Mouse (Mus musculus): ENCODE results near the gene Trim28. TPM values are rescaled to one million over a fixed set of nuclear protein-coding genes. Genes with fewer than 3 reads are reported as not detected.
A peak's percentile ranks its signal among the peaks of the same experiment; 100 is the strongest.

Gene Trim28
- total and polyA plus RNA-seq, 3 experiments = 104 to 1,160 (median 702) TPM

DNA sequence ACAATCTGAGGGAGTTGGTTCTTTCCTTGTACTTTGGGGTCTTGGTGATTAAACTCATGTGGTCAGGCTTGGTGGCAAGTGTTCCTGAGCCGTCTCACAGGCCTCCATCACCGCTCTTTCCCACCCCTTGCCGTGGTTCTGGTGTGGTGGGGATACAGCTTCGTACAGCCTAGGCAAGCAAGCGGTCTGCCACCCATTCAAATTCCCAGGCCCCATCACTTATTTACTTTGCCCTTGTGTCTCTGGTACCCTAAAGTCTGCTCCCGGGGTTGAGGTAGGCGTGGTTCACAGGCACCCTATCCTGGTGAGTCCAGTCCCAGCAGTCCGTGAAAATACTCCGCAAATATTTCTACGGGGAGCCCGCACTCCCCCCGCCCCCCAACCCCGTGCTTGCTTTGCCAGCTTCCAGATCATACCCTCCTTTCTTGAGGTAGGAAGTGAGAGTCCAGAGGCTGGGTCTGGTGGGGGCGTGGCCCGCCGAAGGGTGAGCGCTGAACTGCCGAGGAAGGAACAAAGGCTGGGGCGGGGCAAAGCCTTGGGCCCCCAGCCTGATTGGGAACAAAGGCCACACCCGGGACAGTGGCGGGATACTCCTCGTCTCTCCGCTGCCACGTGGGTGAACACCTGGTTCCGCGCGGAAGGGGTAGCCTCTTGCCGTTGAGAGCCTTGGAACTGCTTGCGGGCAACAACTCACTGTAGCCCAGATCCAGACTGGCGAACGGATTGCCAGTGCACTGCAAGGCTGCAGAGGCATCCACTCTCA, 24.0 kb downstream of the Trim28 start (continued):
- TF ChIP-seq ETS1 (IDR thresholded peaks at IDR 0.05; ENCODE audit: low read depth, low read length) (no peak), CHD1 (IDR thresholded peaks at IDR 0.05; ENCODE audit: low read depth, low read length) (no peak)

DNA sequence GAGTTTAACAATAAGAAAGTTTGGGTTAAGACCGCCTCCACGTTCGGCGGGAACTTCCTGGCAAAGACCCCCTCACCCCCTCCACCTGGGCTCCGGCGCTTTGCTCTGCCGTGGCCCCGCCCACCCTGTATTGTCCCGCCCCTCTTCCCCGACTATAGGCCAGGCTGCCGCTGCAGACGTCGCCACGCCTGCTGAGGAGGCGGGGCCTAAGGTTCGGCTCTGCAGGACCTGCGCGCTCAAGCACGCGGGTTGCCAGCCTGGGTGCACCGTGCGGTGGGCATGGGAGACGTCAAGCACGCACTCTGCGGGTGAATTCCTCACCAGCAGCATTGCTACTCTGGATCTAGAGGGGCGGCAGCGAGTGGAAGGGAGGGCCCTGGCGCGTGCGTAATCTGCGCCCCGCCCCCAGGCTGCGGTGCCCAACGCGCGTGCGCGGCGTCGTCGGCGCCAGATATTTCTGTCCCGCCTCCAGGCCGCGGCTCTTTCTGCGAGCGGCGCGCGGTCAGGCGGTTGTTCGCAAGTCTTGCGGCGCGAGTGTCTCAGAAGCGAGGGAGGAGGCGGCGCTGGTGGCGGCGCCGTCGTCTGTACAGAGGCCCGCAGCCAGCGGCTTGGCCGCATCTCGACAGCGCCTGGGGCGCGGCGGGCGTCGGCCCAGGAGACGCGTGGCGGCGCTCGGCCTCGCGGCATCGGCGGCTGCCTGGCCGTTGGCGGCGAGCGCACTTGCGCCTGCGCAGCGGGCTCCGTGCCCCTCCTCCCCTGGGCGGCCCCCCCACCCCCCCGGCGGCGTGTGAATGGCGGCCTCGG, 25.2 kb downstream of the Trim28 start:
- peaks cover 21 to 30% of the 10 kb centered on the region in 2 experiments for H3K36me3 ChIP-seq (ENCODE audit: control insufficient read depth in 1 of 2, insufficient read depth in 2 of 2, low read length in 2 of 2)
- peak overlapping the region; percentile 99 for H3K9ac ChIP-seq (ENCODE audit: control insufficient read depth, low read depth, low read length, poor library complexity, severe bottlenecking)
- DNase-seq (ENCODE audit: low read depth, low spot score) = peak; percentile 96
- peak overlapping the region; percentile 82 to 99 for H3K4me3 ChIP-seq (ENCODE audit: control insufficient read depth in 1 of 2, insufficient read depth in 1 of 2, low read depth in 2 of 2, low read length in 2 of 2)
- H3K27ac ChIP-seq (ENCODE audit: control insufficient read depth, low read depth, low read length) = peak overlapping the region; percentile 96
- H3K27me3 ChIP-seq (ENCODE audit: control insufficient read depth in 1 of 2, insufficient read depth in 2 of 2, low read length in 2 of 2) = peaks cover 0 to 4% of the 10 kb centered on the region in 2 experiments; a peak in 2 of 4 replicates
- peaks cover 2 to 23% of the 10 kb centered on the region in 2 experiments; a peak in 3 of 4 replicates for H3K4me1 ChIP-seq (ENCODE audit: control insufficient read depth in 1 of 2, insufficient read depth in 2 of 2, low read length in 2 of 2)
- H3K79me2 ChIP-seq (ENCODE audit: control insufficient read depth, insufficient read depth, low read length, poor library complexity) = peaks cover 34% of the 10 kb centered on the region
- no peaks in the 10 kb centered on the region for H3K9me3 ChIP-seq (replicated peaks; ENCODE audit: insufficient read depth, low read length)
- TF ChIP-seq POLR2A (IDR thresholded peaks at IDR 0.05; ENCODE audit: control insufficient read depth in 1 of 2, insufficient read depth in 1 of 2, low read depth in 1 of 2, low read length in 2 of 2, poor library complexity in 1 of 2) (peak; percentile 90 to 95), HCFC1 (IDR thresholded peaks at IDR 0.05; ENCODE audit: low read depth, low read length) (peak; percentile 71), NELFE (IDR thresholded peaks at IDR 0.05; ENCODE audit: low read depth, low read length) (peak; percentile 99), ELF1 (IDR thresholded peaks at IDR 0.05; ENCODE audit: low read depth, low read length) (0 out of 2 replicates have a peak, but pooled peaks have one; percentile 22), NRF1 (IDR thresholded peaks at IDR 0.05; ENCODE audit: insufficient read depth, low read depth, low read length, poor library complexity, severe bottlenecking) (peak; percentile 85), CHD1 (IDR thresholded peaks at IDR 0.05; ENCODE audit: low read depth, low read length) (no peak), EP300 (IDR thresholded peaks at IDR 0.05; ENCODE audit: low read depth in 1 of 2, low read length in 2 of 2) (peak in 1 of 2 experiments; percentile 29; a peak in 2 of 4 replicates), ZMIZ1 (IDR thresholded peaks at IDR 0.05; ENCODE audit: low read depth, low read length) (peak; percentile 96), POLR2AphosphoS2 (IDR thresholded peaks at IDR 0.05; ENCODE audit: low read length) (peak; percentile 95), ZNF384 (IDR thresholded peaks at IDR 0.05; ENCODE audit: low read depth, low read length) (no peak), BHLHE40 (IDR thresholded peaks at IDR 0.05; ENCODE audit: borderline replicate concordance, low read depth, low read length) (no peak), ZC3H11A (IDR thresholded peaks at IDR 0.05; ENCODE audit: low read depth, low read length) (no peak), E2F4 (IDR thresholded peaks at IDR 0.05; ENCODE audit: borderline replicate concordance, low read depth, low read length) (no peak; the same call in 1 of the 2 replicates), RCOR1 (IDR thresholded peaks at IDR 0.05; ENCODE audit: low read depth, low read length) (no peak), GABPA (IDR thresholded peaks at IDR 0.05; ENCODE audit: low read depth, low read length) (no peak), MYB (IDR thresholded peaks at IDR 0.05; ENCODE audit: low read depth, low read length) (peak; percentile 69; the same call in 1 of the 2 replicates), ZKSCAN1 (IDR thresholded peaks at IDR 0.05; ENCODE audit: low read depth, low read length) (no peak), GATA1 (IDR thresholded peaks at IDR 0.05; ENCODE audit: low read depth, low read length) (no peak), TBP (IDR thresholded peaks at IDR 0.05; ENCODE audit: low read depth, low read length) (peak; percentile 36; the same call in 1 of the 2 replicates), MXI1 (IDR thresholded peaks at IDR 0.05; ENCODE audit: low read depth, low read length) (peak; percentile 57; the same call in 1 of the 2 replicates), ETS1 (IDR thresholded peaks at IDR 0.05; ENCODE audit: low read depth, low read length) (no peak), TCF12 (IDR thresholded peaks at IDR 0.05; ENCODE audit: low read depth, low read length) (no peak), MAX (IDR thresholded peaks at IDR 0.05; ENCODE audit: low read length) (peak; percentile 85), KAT2A (conservative IDR thresholded peaks at IDR 0.05; ENCODE audit: low read depth, low read length) (no peak), MYC (IDR thresholded peaks at IDR 0.05; ENCODE audit: low read depth, low read length) (peak; percentile 70), UBTF (IDR thresholded peaks at IDR 0.05; ENCODE audit: borderline replicate concordance, insufficient read depth, low read depth, low read length) (no peak), CHD2 (IDR thresholded peaks at IDR 0.05; ENCODE audit: low read length) (no peak), CTCF (IDR thresholded peaks at IDR 0.05 in 2 of 3, conservative IDR thresholded peaks at IDR 0.05 in 1 of 3; ENCODE audit: control insufficient read depth in 1 of 3, insufficient read depth in 1 of 3, low read depth in 2 of 3, low read length in 3 of 3, poor library complexity in 1 of 3, severe bottlenecking in 1 of 3) (no peak), MAZ (IDR thresholded peaks at IDR 0.05; ENCODE audit: low read depth, low read length) (peak; percentile 58; the same call in 1 of the 2 replicates), MEF2A (IDR thresholded peaks at IDR 0.05; ENCODE audit: extremely low read depth, insufficient replicate concordance, low read depth, low read length, poor library complexity, severe bottlenecking) (no peak), POLR2AphosphoS5 (IDR thresholded peaks at IDR 0.05; ENCODE audit: borderline replicate concordance, low read depth, low read length) (0 out of 2 replicates have a peak, but pooled peaks have one; percentile 66)

Data from MEL (cell line).